Mouse (Mus musculus): ENCODE data around the gene Pdk1. TPM values are rescaled to one million over a fixed set of nuclear protein-coding genes. Genes with fewer than 3 reads are reported as not detected.

Gene Pdk1
- 33.2 and 36.2 TPM in 2 replicates for polyA plus RNA-seq (2012; ENCODE audit: insufficient read depth, insufficient read length, missing spikeins)

- H3K4me1 ChIP-seq (ENCODE audit: control insufficient read depth, insufficient read depth, low read length), result peaks cover 28% of the 10 kb centered on the region
- peak within 1 kb of the TSS; percentile 82 for H3K4me3 ChIP-seq (ENCODE audit: insufficient read depth, low read length)
- TF ChIP-seq POLR2A (IDR thresholded peaks at IDR 0.05; ENCODE audit: borderline replicate concordance, low read depth, low read length) (no peak), CTCF (IDR thresholded peaks at IDR 0.05; ENCODE audit: low read depth, low read length) (no peak)
- peak within 1 kb of the TSS; percentile 81 for H3K27ac ChIP-seq (ENCODE audit: insufficient read depth, low read depth, low read length)
Measured at GRCm38 (mm10) chr2:71872801-71873443, at the start of gene Pdk1. Gene Pdk1 (plus strand): TSS chr2:71873224.

GRCm38 (mm10) chr2:71824146-71824545 is 48.9 kb upstream of the Pdk1 start:
- no peak overlapping the region for H3K27ac ChIP-seq (ENCODE audit: insufficient read depth, low read depth, low read length)
- H3K4me3 ChIP-seq (ENCODE audit: insufficient read depth, low read length), result no peak overlapping the region
- no peak for TF ChIP-seq CTCF (IDR thresholded peaks at IDR 0.05; ENCODE audit: low read depth, low read length)
- no peak for TF ChIP-seq POLR2A (IDR thresholded peaks at IDR 0.05; ENCODE audit: borderline replicate concordance, low read depth, low read length)
- no peaks in the 10 kb centered on the region for H3K4me1 ChIP-seq (ENCODE audit: control insufficient read depth, insufficient read depth, low read length)

- TF ChIP-seq CTCF (IDR thresholded peaks at IDR 0.05; ENCODE audit: low read depth, low read length), result no peak
- no peak for TF ChIP-seq POLR2A (IDR thresholded peaks at IDR 0.05; ENCODE audit: borderline replicate concordance, low read depth, low read length)
- Histone ChIP-seq H3K4me1 (ENCODE audit: control insufficient read depth, insufficient read depth, low read length) (no peaks in the 10 kb centered on the region), H3K27ac (ENCODE audit: insufficient read depth, low read depth, low read length) (no peak overlapping the region), H3K4me3 (ENCODE audit: insufficient read depth, low read length) (no peak overlapping the region)
Measured at GRCm38 (mm10) chr2:71827711-71828110, 45.3 kb upstream of the Pdk1 start.

- Histone ChIP-seq H3K4me1 (ENCODE audit: control insufficient read depth, insufficient read depth, low read length) (no peaks in the 10 kb centered on the region), H3K27ac (ENCODE audit: insufficient read depth, low read depth, low read length) (no peak overlapping the region), H3K4me3 (ENCODE audit: insufficient read depth, low read length) (no peak overlapping the region)
- no peak for TF ChIP-seq POLR2A (IDR thresholded peaks at IDR 0.05; ENCODE audit: borderline replicate concordance, low read depth, low read length)
- no peak for TF ChIP-seq CTCF (IDR thresholded peaks at IDR 0.05; ENCODE audit: low read depth, low read length)
Measured at GRCm38 (mm10) chr2:71828928-71829327, 44.1 kb upstream of the Pdk1 start.

GRCm38 (mm10) chr2:71833626-71834025 is 39.4 kb upstream of the Pdk1 start:
- no peaks in the 10 kb centered on the region for H3K4me1 ChIP-seq (ENCODE audit: control insufficient read depth, insufficient read depth, low read length)
- TF ChIP-seq POLR2A (IDR thresholded peaks at IDR 0.05; ENCODE audit: borderline replicate concordance, low read depth, low read length) (no peak), CTCF (IDR thresholded peaks at IDR 0.05; ENCODE audit: low read depth, low read length) (no peak)
- no peak overlapping the region for H3K27ac ChIP-seq (ENCODE audit: insufficient read depth, low read depth, low read length)

GRCm38 (mm10) chr2:71834371-71834770 is 38.7 kb upstream of the Pdk1 start:
- Histone ChIP-seq H3K4me1 (ENCODE audit: control insufficient read depth, insufficient read depth, low read length) (no peaks in the 10 kb centered on the region), H3K4me3 (ENCODE audit: insufficient read depth, low read length) (no peak overlapping the region), H3K27ac (ENCODE audit: insufficient read depth, low read depth, low read length) (no peak overlapping the region)
- no peak for TF ChIP-seq CTCF (IDR thresholded peaks at IDR 0.05; ENCODE audit: low read depth, low read length)
- no peak for TF ChIP-seq POLR2A (IDR thresholded peaks at IDR 0.05; ENCODE audit: borderline replicate concordance, low read depth, low read length)

More at GRCm38 (mm10) chr2:71833626-71834025, 39.4 kb upstream of the Pdk1 start:
- H3K4me3 ChIP-seq (ENCODE audit: insufficient read depth, low read length), result no peak overlapping the region

GRCm38 (mm10) chr2:71835556-71835955 is 37.5 kb upstream of the Pdk1 start:
- no peak overlapping the region for H3K27ac ChIP-seq (ENCODE audit: insufficient read depth, low read depth, low read length)
- no peak for TF ChIP-seq CTCF (IDR thresholded peaks at IDR 0.05; ENCODE audit: low read depth, low read length)
- TF ChIP-seq POLR2A (IDR thresholded peaks at IDR 0.05; ENCODE audit: borderline replicate concordance, low read depth, low read length), result no peak
- H3K4me1 ChIP-seq (ENCODE audit: control insufficient read depth, insufficient read depth, low read length), result no peaks in the 10 kb centered on the region
- H3K4me3 ChIP-seq (ENCODE audit: insufficient read depth, low read length), result no peak overlapping the region

- Histone ChIP-seq H3K27ac (ENCODE audit: insufficient read depth, low read depth, low read length) (no peak overlapping the region), H3K4me1 (ENCODE audit: control insufficient read depth, insufficient read depth, low read length) (no peaks in the 10 kb centered on the region), H3K4me3 (ENCODE audit: insufficient read depth, low read length) (no peak overlapping the region)
- TF ChIP-seq POLR2A (IDR thresholded peaks at IDR 0.05; ENCODE audit: borderline replicate concordance, low read depth, low read length) (no peak), CTCF (IDR thresholded peaks at IDR 0.05; ENCODE audit: low read depth, low read length) (no peak)
Measured at GRCm38 (mm10) chr2:71836232-71836631, 36.8 kb upstream of the Pdk1 start.

GRCm38 (mm10) chr2:71837261-71837660 is 35.8 kb upstream of the Pdk1 start:
- TF ChIP-seq POLR2A (IDR thresholded peaks at IDR 0.05; ENCODE audit: borderline replicate concordance, low read depth, low read length), result no peak
- TF ChIP-seq CTCF (IDR thresholded peaks at IDR 0.05; ENCODE audit: low read depth, low read length), result no peak
- Histone ChIP-seq H3K4me3 (ENCODE audit: insufficient read depth, low read length) (no peak overlapping the region), H3K4me1 (ENCODE audit: control insufficient read depth, insufficient read depth, low read length) (peaks cover 3% of the 10 kb centered on the region)

GRCm38 (mm10) chr2:71837791-71838190 is 35.2 kb upstream of the Pdk1 start:
- no peak overlapping the region for H3K27ac ChIP-seq (ENCODE audit: insufficient read depth, low read depth, low read length)
- H3K4me3 ChIP-seq (ENCODE audit: insufficient read depth, low read length), result no peak overlapping the region
- TF ChIP-seq POLR2A (IDR thresholded peaks at IDR 0.05; ENCODE audit: borderline replicate concordance, low read depth, low read length), result no peak
- peak; percentile 59 for TF ChIP-seq CTCF (IDR thresholded peaks at IDR 0.05; ENCODE audit: low read depth, low read length)
- H3K4me1 ChIP-seq (ENCODE audit: control insufficient read depth, insufficient read depth, low read length), result peaks cover 8% of the 10 kb centered on the region

More at GRCm38 (mm10) chr2:71837261-71837660, 35.8 kb upstream of the Pdk1 start:
- no peak overlapping the region for H3K27ac ChIP-seq (ENCODE audit: insufficient read depth, low read depth, low read length)

All from bone marrow macrophage, adult 2 months (primary cell).